Mouse (Mus musculus): ENCODE data around the gene Gjb1.
"Not testable (repeated sequence)": the region's sequence is repeated elsewhere in the genome, so short reads cannot be mapped to it uniquely, and the experiment has no call there.

Gene Gjb1

GRCm38 (mm10) chrX:101376190-101376968 is at the start of gene Gjb1:
TSS of gene Gjb1 (plus strand) at chrX:101376378.
- DNase-seq, result peak; percentile 20

- DNase-seq, result peak; percentile 71
Observed at GRCm38 (mm10) chrX:101329372-101330028, 46.7 kb upstream of the Gjb1 start.

- no peak for DNase-seq
Observed at GRCm38 (mm10) chrX:101332031-101332374, 44.2 kb upstream of the Gjb1 start.

- DNase-seq, result peak; percentile 94
Observed at GRCm38 (mm10) chrX:101332375-101333211, 43.6 kb upstream of the Gjb1 start.

DNA sequence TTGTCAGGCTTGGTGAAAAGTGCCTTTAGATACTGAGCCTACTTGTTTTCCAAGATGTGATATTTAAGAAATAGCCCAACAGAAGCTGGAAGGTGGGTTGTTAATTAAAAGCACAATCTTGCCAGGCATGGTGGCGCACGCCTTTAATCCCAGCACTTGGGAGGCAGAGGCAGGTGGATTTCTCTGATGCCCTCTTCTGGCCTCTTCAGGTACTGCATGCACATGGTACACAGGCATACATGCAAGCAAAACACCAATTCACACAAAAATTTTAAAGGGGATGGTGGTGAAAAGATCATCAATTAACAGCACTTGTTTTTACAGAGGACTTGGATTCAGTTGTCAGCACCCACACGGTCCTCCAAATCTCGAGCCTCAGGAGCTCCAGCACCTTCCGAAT is 41.6 kb upstream of the Gjb1 start:
- DNase-seq, result peak; percentile 24

DNA sequence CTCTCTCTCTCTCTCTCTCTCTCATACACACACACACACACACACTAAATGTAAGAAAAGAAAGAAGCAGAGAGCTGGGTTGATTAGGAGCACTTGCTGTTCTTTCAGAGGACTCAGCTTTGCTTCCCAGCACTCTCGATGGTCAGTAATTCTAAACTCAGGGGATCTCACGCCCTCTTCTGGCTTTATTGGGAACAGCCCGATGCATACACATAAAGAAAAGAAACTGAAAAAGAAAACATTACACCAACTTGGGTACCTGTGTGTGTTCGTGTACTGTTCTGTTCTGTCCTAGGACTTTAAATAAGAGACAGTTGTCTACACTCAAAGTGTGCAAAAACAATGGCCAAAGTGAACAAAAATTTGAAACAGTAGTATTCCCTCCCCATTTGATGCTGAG is 37.5 kb upstream of the Gjb1 start:
- no peak for DNase-seq

- not testable (repeated sequence) for DNase-seq
Observed at GRCm38 (mm10) chrX:101342837-101343236, 33.3 kb upstream of the Gjb1 start.

- no peak for DNase-seq
Observed at GRCm38 (mm10) chrX:101345456-101345855, 30.7 kb upstream of the Gjb1 start.

DNA sequence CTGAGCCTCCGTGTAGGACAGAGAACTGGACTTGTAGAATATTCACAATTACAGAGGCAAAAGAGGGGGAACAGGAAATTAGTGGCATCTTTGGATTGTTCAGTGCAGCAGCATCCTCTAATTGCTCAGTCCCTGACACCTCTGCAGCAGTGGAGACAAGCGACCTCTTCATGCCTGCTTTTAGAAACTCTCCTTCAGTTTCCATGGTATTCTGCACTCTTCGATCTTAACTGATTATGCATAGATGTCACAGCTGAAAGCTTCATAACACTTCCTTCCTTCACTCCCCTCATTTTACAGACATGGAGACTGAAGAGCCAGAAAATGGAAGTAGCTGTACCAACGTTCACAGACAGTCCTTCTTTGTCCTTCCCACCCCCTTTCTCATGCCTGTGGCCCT is 29.7 kb upstream of the Gjb1 start:
- DNase-seq, result no peak

DNA sequence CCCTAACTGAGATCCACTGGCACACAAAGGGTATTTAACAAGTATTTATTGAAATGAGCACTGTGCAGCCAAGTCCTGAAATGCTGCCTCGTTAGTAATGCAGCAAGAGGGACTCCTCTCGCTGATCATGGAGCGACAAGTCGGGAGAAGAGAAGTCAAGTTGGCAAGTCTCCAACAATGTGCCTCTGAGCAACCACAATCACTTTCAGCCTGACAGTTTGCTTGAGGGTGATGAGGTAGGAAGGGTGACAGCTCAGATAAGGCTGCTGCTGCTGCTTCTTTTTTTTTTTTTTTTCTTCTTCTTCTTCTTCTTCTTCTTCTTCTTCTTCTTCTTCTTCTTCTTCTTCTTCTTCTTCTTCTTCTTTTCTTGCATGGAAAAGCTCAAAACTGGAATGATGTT is 25.0 kb upstream of the Gjb1 start:
- DNase-seq, result no peak

GRCm38 (mm10) chrX:101358902-101359301 is 17.3 kb upstream of the Gjb1 start:
- DNase-seq, result not testable (repeated sequence)

DNA sequence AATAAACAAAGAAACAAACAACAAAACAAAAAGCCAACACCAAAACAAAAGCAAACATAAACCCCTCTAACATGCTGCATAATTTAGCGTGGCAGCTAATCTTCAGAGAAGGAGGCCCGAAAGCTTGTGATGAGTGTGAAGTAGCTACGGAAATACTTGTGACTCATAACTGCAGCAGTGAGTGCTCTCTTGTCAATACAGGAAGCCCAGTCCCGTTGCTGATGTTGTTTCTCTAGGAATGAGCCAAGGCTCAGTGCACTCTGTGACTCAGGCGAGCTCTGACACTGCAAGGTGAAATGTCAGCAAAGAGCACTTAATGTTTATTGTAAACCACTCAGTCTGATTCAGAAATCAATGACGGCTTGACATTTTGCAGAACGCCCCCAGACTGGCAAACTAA is 7.2 kb upstream of the Gjb1 start:
- no peak for DNase-seq

- DNase-seq, result no peak
Observed at GRCm38 (mm10) chrX:101370573-101370972, 5.6 kb upstream of the Gjb1 start.

GRCm38 (mm10) chrX:101372946-101373345 is 3.2 kb upstream of the Gjb1 start:
- DNase-seq, result no peak

- peak; percentile 85 for DNase-seq
Observed at GRCm38 (mm10) chrX:101377076-101377475, 898 bp downstream of the Gjb1 start.

- no peak for DNase-seq
Observed at GRCm38 (mm10) chrX:101379744-101380143, 3.6 kb downstream of the Gjb1 start.

GRCm38 (mm10) chrX:101383455-101383854 is 7.3 kb downstream of the Gjb1 start:
- no peak for DNase-seq

- DNase-seq, result no peak
Observed at GRCm38 (mm10) chrX:101384439-101385137, 8.4 kb downstream of the Gjb1 start.

DNA sequence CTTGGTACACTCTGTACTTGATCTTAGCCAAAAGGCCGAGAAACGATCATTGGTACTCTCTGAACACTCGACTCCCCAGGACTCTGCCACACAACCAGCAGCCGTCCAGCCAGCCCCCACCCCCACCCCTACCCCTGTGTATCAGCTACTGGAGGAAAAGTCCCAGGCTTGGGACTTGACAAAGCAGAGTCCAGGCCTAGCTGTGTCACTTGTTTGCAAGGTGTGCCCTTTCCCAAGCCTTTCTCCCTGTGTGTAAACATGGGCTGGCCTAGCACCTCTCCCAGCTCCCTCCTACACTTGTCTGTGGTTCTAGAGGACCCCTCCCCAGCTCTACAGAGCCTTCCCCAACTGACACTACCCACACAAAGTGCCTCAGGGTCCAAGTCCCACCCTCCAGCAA is 10.0 kb downstream of the Gjb1 start:
- DNase-seq, result no peak

GRCm38 (mm10) chrX:101388866-101389537 is 12.8 kb downstream of the Gjb1 start:
- peak; percentile 64 for DNase-seq

DNA sequence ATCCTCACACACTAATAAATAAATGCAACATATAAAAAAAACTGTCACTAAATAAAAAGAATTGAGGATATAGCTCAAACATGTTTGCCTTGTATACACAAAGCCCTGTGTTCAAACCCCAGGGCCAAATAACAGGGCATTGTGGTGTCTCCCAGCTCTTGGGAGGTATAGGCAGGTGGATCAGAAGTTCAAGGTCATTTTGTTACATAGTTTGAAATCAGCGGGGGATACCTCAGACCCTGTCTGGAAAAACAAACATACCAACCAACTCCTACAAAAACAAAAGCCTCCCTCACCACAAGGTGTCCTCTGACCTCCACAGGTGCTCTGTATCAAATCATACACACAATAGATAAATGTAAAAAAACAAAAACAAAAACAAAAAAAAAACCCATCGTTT is 18.2 kb downstream of the Gjb1 start:
- DNase-seq, result no peak

GRCm38 (mm10) chrX:101396459-101396858 is 20.3 kb downstream of the Gjb1 start:
- DNase-seq, result no peak
